Mouse (Mus musculus) stomach, postnatal 0 days (tissue): ENCODE measurements around the gene Fam83d.

Experiments used
- CTCF ChIP-seq: IDR thresholded peaks from 2 replicates; pipeline ENCODE4 v1.5.1; 2016; ENCODE audit warnings: antibody characterized with exemption, low read depth, mild to moderate bottlenecking, moderate library complexity
- EP300 ChIP-seq: optimal IDR thresholded peaks from 2 replicates; pipeline ENCODE3; 2016; ENCODE audit warnings: antibody characterized with exemption

GRCm38 (mm10) chr2:158732521-158732920, 35.4 kb upstream of the Fam83d start:
- TF ChIP-seq EP300 (no peak), CTCF (no peak)
